Mouse (Mus musculus) intestine, embryonic 14.5 days (tissue): Measurements from ENCODE around the gene Trim9. TPM values are rescaled to one million over a fixed set of nuclear protein-coding genes. Genes with fewer than 3 reads are reported as not detected.

Source experiments
- ATAC-seq: fragments of 200-750 bp; cut with Nextera tagmentation; replicated peaks from 2 replicates; pipeline ENCODE4 v1.8.0; 2017; ENCODE audit warnings: low read depth, moderate number of reproducible peaks, moderate TSS enrichment, moderate library complexity; ENCODE audit not compliant: low FRiP score, low TSS enrichment
- DNase-seq: peaks from one replicate; pipeline ENCODE4 v3.0.0-alpha.2; 2018; ENCODE audit warnings: low spot score
- H3K27ac ChIP-seq: fragments of 300-500 bp; sonication (generic); 2 replicates; pipeline ENCODE4 v1.5.1; 2014; ENCODE audit warnings: low read depth, mild to moderate bottlenecking, control low read depth
- H3K27me3 ChIP-seq: fragments of 300-500 bp; sonication (generic); replicated peaks from 2 replicates; pipeline ENCODE4 v1.6.1; 2014; ENCODE audit warnings: low read length, control low read depth; ENCODE audit not compliant: control insufficient read depth, insufficient read depth
- H3K36me3 ChIP-seq: fragments of 300-500 bp; sonication (generic); 2 replicates; pipeline ENCODE4 v1.6.1; 2014; ENCODE audit warnings: low read length, control low read depth; ENCODE audit not compliant: control insufficient read depth, insufficient read depth
- H3K4me1 ChIP-seq: fragments of 300-500 bp; sonication (generic); replicated peaks from 2 replicates; pipeline ENCODE4 v1.6.1; 2014; ENCODE audit warnings: low read length, control low read depth, mixed read lengths; ENCODE audit not compliant: control insufficient read depth, insufficient read depth
- H3K4me2 ChIP-seq: fragments of 300-500 bp; sonication (generic); 2 replicates; pipeline ENCODE4 v1.6.1; 2014; ENCODE audit warnings: low read length
- H3K4me3 ChIP-seq: fragments of 300-500 bp; sonication (generic); 2 replicates; pipeline ENCODE4 v1.5.1; 2014; ENCODE audit warnings: low read depth, low read length, control low read depth, mixed read lengths
- H3K9ac ChIP-seq: fragments of 300-500 bp; sonication (generic); 2 replicates; pipeline ENCODE4 v1.6.1; 2014; ENCODE audit warnings: mild to moderate bottlenecking, low read length
- H3K9me3 ChIP-seq: fragments of 300-500 bp; sonication (generic); 2 replicates; pipeline ENCODE4 v1.6.1; 2016; ENCODE audit warnings: low read length, control low read depth; ENCODE audit not compliant: control insufficient read depth
- WGBS: fragments of 180-500 bp; shearing (Covaris S2); extraction: QIAGEN DNeasy Blood & Tissue Kit; methylation state at CpG from one replicate; pipeline ENCODE4 v1.1.7; 2014; 5-methylcytosine and 5-hydroxymethylcytosine counted together
- polyA plus RNA-seq: library from polyadenylated mRNA; unstranded; fragments of >200 nt; fragmentation: Nextera tagmentation; extraction: Ambion mirVana; gene quantifications from 2 replicates; pipeline ENCODE4 v1.2.1, GENCODE M21; 2014

The Trim9 gene
- polyA plus RNA-seq, 1 experiment from 2014 or later, result 1.5 TPM

DNA sequence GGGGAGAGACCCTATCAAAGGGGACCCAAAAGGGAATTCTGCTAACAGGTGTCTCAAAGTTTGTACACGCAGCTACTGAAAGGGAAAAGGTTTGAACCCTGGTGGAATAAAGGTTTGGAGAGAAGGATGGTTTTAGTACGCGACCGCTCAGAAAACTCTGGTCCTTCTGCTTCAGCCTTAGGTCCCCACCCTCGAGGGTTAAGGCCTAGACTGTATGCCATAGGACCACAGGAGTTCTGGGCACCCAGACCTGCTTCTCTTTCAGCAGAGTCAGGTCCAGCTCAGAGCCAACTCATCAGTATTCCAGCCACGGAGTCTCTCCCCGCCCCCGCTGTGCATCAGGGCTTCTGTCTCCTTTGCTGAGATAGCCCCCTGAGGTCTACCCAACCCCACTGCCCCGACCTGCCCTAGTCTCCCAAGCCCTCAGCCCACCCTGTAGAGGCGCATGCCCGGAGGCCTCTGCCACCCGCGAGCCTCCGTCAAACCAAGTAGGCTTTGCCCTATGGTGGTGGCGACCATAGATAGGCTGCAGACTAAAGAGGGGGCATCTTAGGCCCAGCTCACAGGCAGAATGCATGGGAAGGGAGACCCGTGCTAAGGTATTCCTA lies 1.8 kb downstream of the Trim9 start:
- Histone ChIP-seq H3K27ac (no peak overlapping the region), H3K4me2 (peak overlapping the region; percentile 96), H3K4me3 (no peak overlapping the region), H3K4me1 (0 out of 2 replicates have a peak, but pooled peaks cover 10% of the 10 kb centered on the region), H3K9me3 (no peaks in the 10 kb centered on the region), H3K9ac (no peak overlapping the region), H3K27me3 (peaks cover 23% of the 10 kb centered on the region), H3K36me3 (no peaks in the 10 kb centered on the region)
- WGBS, result 34% methylated on average over 16 of the region's 16 CpGs
- DNase-seq, result no peak
- ATAC-seq, result no peak

DNA sequence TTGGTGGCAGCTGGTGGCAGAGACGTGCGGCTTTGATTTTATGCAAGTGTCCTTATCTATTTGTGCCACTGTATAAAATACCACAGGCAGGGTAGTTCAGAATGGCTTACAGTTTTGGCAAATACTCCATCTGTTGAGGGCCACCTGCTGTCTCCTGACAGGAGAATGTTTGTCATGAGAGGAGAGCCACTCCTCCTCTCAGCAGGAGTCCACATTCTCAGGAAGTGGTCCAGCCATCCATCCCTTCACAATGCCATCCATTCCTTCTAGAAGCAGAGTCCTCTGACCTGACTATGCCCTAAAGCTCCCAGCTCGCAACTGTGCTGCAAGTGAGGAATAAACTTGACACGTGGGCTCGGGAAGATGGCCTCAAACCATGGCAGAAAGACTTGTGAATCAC lies 12.2 kb downstream of the Trim9 start:
- WGBS, result 68% methylated on average over 5 of the region's 5 CpGs
- no peak overlapping the region for H3K9ac ChIP-seq
- no peak overlapping the region for H3K4me3 ChIP-seq

DNA sequence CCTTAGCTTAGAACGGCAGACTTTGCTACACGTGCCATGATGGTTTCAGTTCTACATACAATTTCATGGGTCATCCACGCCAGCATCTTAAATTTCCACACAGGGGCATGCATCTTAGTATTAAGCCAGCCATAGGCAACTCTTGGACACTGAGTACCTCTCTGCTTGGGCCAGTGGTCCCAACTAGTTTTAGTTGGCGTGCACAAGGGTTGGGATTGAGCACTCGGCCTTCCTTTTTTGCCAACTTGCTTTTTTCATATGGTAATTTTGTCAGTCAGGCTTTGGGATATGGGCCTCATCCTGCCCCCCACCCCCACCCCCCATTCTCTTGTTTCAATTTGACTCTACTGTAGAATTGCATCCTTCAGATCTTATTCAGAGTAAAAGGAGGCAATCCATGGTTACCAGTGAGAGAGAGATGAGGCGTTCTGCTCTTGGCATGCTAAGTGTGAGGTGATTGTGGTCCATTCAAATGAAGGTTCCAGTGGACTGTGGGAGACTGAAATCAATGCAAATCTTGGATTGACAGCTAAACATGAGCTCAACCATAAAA lies 14.1 kb downstream of the Trim9 start:
- no peak for ATAC-seq
- Histone ChIP-seq H3K4me3 (no peak overlapping the region), H3K27me3 (no peaks in the 10 kb centered on the region), H3K4me1 (no peaks in the 10 kb centered on the region), H3K9ac (no peak overlapping the region), H3K4me2 (no peak overlapping the region), H3K9me3 (no peaks in the 10 kb centered on the region), H3K27ac (no peak overlapping the region), H3K36me3 (no peaks in the 10 kb centered on the region)
- DNase-seq, result no peak
- 90% methylated on average over 6 of the region's 6 CpGs for WGBS

More for the DNA sequence above, 12.2 kb downstream of the Trim9 start:
- Histone ChIP-seq H3K27ac (no peak overlapping the region), H3K27me3 (no peaks in the 10 kb centered on the region), H3K4me2 (no peak overlapping the region), H3K4me1 (no peaks in the 10 kb centered on the region), H3K36me3 (no peaks in the 10 kb centered on the region), H3K9me3 (no peaks in the 10 kb centered on the region)
- no peak for ATAC-seq
- no peak for DNase-seq

DNA sequence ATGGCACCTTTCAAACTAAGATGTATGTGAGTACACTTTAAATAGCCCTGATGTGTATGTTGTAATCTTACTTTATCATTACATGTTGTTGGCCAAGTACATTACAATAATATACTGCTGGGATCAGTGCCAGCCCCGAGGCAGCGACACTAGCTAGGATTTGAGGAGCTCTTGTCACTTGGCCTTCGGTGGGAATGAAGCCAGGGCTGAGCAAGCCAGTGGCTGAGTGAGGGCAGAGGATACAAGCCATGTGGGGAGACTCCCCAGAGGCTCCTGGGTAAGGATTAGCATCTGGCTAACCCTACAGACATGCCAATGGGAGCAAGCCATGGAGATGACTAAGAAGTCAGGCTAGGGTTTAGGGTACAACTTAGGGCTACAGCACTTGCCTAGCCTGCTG lies 18.4 kb downstream of the Trim9 start:
- Histone ChIP-seq H3K9ac (no peak overlapping the region), H3K36me3 (no peaks in the 10 kb centered on the region), H3K27ac (no peak overlapping the region), H3K9me3 (no peaks in the 10 kb centered on the region), H3K27me3 (no peaks in the 10 kb centered on the region), H3K4me1 (no peaks in the 10 kb centered on the region), H3K4me2 (no peak overlapping the region), H3K4me3 (no peak overlapping the region)
- no peak for DNase-seq
- ATAC-seq, result no peak
- WGBS, result 73% methylated on average over 3 of the region's 3 CpGs

DNA sequence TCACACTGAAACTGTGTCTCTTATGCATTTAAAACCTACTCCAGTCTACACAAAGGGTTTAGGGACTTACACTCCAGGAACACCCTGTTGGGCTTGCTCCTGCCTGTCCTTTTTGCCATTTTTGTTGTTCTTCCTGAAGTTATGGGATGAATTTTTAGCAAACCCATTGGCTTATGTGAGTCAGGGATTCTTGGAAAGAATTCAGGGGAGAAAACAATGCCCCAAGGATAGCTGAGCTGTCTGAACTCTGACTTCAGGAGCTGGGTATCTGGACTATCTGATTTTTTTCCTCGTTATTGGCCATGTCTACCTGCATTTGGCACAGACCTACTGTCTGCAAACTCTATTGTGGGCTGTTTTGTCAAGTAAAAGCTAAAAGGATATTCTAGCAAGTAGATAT lies 20.5 kb downstream of the Trim9 start:
- Histone ChIP-seq H3K9me3 (no peaks in the 10 kb centered on the region), H3K4me1 (no peaks in the 10 kb centered on the region), H3K27ac (no peak overlapping the region), H3K9ac (no peak overlapping the region), H3K4me3 (no peak overlapping the region), H3K4me2 (no peak overlapping the region), H3K27me3 (no peaks in the 10 kb centered on the region), H3K36me3 (no peaks in the 10 kb centered on the region)
- DNase-seq (no peak), ATAC-seq (no peak)
- 75% methylated on average over 1 of the region's 1 CpGs for whole genome bisulfite sequencing

DNA sequence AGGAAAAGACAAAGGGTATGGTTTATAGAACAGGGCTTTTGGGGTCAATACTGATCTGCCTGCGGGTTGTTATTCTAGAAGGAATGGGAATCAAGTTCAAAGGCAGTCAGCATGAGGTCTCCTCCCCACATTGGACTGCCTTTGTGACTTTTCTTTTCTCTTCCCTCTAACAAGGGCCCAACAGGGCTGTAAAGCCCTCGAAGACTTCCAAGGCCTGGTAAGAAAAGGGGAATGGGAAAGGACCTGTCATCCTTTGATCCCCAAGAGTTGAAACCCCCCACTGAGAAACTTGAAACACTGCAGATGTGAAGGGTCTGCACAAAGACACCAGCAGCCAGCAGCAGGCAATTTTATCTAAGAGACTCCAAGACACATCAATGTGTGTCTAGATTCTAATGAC lies 21.0 kb downstream of the Trim9 start:
- Histone ChIP-seq H3K27ac (no peak overlapping the region), H3K4me2 (no peak overlapping the region), H3K4me1 (no peaks in the 10 kb centered on the region), H3K9ac (no peak overlapping the region), H3K9me3 (no peaks in the 10 kb centered on the region), H3K36me3 (no peaks in the 10 kb centered on the region), H3K27me3 (no peaks in the 10 kb centered on the region), H3K4me3 (no peak overlapping the region)
- 46% methylated on average over 2 of the region's 2 CpGs for WGBS
- DNase-seq (no peak), ATAC-seq (no peak)

DNA sequence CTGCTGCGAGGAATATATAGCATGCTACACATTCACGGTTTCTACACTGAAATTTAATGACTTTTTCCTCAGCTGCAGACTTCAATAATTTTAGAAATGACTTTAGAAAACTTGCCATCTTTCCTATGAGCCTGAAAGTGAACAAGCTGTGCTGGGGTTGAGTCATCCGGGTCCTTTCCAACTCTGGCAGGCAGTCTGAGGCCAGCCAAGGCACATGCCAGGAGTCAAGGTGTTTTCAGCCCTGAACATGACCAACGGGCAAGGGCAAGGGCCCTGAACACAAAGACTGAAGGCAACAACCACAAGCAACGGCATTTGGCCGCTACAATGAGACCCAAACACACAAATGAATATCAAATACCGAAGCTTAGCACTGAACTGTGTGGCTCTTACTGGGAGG lies 21.6 kb downstream of the Trim9 start:
- no peaks in the 10 kb centered on the region for H3K9me3 ChIP-seq
- no peaks in the 10 kb centered on the region for H3K4me1 ChIP-seq
- no peak overlapping the region for H3K27ac ChIP-seq
- DNase-seq (no peak), ATAC-seq (no peak)
- H3K4me3 ChIP-seq, result no peak overlapping the region
- no peak overlapping the region for H3K4me2 ChIP-seq
- 80% methylated on average over 7 of the region's 7 CpGs for WGBS
- no peak overlapping the region for H3K9ac ChIP-seq
- H3K27me3 ChIP-seq, result no peaks in the 10 kb centered on the region
- H3K36me3 ChIP-seq, result no peaks in the 10 kb centered on the region

DNA sequence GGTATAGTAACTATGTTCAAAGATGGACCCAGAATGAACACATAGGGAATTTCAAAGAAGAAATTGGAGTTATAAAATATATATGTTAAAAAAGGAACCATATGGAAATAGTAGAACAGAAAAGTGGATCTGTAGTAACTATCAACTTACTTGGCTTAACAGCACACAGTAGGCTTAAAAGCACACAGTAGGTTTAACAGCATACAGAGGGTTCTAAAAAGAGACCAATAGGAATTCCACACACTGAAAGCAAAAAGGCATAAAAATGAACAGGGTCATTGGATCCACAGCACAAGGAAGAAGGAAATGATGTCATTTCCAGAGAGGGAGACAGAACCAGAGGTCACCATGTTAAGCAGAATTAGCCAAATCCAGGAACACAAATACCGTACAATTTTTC lies 24.6 kb downstream of the Trim9 start:
- Histone ChIP-seq H3K27ac (no peak overlapping the region), H3K9ac (no peak overlapping the region), H3K4me3 (no peak overlapping the region), H3K27me3 (no peaks in the 10 kb centered on the region), H3K4me1 (no peaks in the 10 kb centered on the region), H3K9me3 (no peaks in the 10 kb centered on the region), H3K36me3 (no peaks in the 10 kb centered on the region), H3K4me2 (no peak overlapping the region)
- 80% methylated on average over 1 of the region's 1 CpGs for WGBS
- no peak for DNase-seq
- ATAC-seq, result no peak

DNA sequence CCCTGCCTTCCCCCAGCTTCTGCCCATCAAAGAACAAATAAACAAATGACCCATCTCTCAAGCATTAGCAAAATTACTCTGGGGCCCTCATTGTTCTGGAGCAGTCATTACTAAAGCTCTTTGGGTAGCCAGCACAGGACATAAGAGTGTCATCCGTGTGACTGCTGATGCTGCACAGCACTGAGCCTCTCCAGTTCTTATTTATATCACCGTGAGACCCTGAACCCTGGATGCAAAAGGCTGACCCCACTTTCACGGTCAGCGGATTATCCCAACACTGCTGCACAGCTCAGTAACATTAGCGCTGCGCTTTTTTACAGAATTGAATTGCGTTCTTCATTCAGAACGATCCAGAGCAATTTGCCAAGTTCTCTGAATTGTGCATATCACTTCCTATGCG lies 31.3 kb downstream of the Trim9 start:
- DNase-seq (no peak), ATAC-seq (no peak)
- Histone ChIP-seq H3K4me1 (no peaks in the 10 kb centered on the region), H3K4me3 (no peak overlapping the region), H3K9ac (no peak overlapping the region), H3K4me2 (no peak overlapping the region), H3K27ac (no peak overlapping the region), H3K36me3 (no peaks in the 10 kb centered on the region), H3K27me3 (no peaks in the 10 kb centered on the region), H3K9me3 (no peaks in the 10 kb centered on the region)
- 68% methylated on average over 9 of the region's 9 CpGs for WGBS
